Mouse (Mus musculus) frontal cortex, adult (tissue): ENCODE measurements around the gene Ifit1bl2.
"Not testable (repeated sequence)": the region's sequence is repeated elsewhere in the genome, so short reads cannot be mapped to it uniquely, and the experiment has no call there.

Experiments
- ATAC-seq: cut with Nextera tagmentation; 2 replicates; pipeline ENCODE4 v1.9.2; 2017; ENCODE audit warnings: mild to moderate bottlenecking, moderate library complexity, mixed read lengths; ENCODE audit not compliant: low TSS enrichment

The Ifit1bl2 gene

GRCm38 (mm10) chr19:34610118-34610517 is 30.4 kb downstream of the Ifit1bl2 start:
- ATAC-seq = not testable (repeated sequence)

- peak; percentile 93 for ATAC-seq
These were observed 33.1 kb downstream of the Ifit1bl2 start, which contains the start of gene Ifit3b for GRCm38 (mm10) chr19:34607237-34608051. TSS of gene Ifit3b (plus strand) at chr19:34607970.

GRCm38 (mm10) chr19:34605472-34605871 is 35.1 kb downstream of the Ifit1bl2 start:
- no peak for ATAC-seq

GRCm38 (mm10) chr19:34601888-34602287 is 38.7 kb downstream of the Ifit1bl2 start, which contains the start of gene Ifit1bl1:
TSS of gene Ifit1bl1 (minus strand) at chr19:34601956.
- ATAC-seq = peak; percentile 35; the same call in 1 of the 2 replicates

GRCm38 (mm10) chr19:34599250-34599649 is 41.3 kb downstream of the Ifit1bl2 start:
- peak; percentile 58 for ATAC-seq

GRCm38 (mm10) chr19:34598341-34598740 is 42.2 kb downstream of the Ifit1bl2 start:
- peak; percentile 36; the same call in 1 of the 2 replicates for ATAC-seq

- no peak for ATAC-seq
These were observed 43.7 kb downstream of the Ifit1bl2 start for GRCm38 (mm10) chr19:34596811-34597210.

- ATAC-seq = not testable (repeated sequence)
These were observed 46.0 kb downstream of the Ifit1bl2 start for GRCm38 (mm10) chr19:34594523-34594922.

GRCm38 (mm10) chr19:34593456-34593855 is 47.1 kb downstream of the Ifit1bl2 start:
- no peak for ATAC-seq

GRCm38 (mm10) chr19:34588959-34589358 is 51.6 kb downstream of the Ifit1bl2 start:
- ATAC-seq = no peak

GRCm38 (mm10) chr19:34587898-34588692 is 52.4 kb downstream of the Ifit1bl2 start:
- ATAC-seq = peak; percentile 52

- ATAC-seq = peak; percentile 64
These were observed 54.6 kb downstream of the Ifit1bl2 start for GRCm38 (mm10) chr19:34585740-34586458.

GRCm38 (mm10) chr19:34583126-34583766 is 57.3 kb downstream of the Ifit1bl2 start, which contains the start of gene Ifit3:
TSS of gene Ifit3 (plus strand) at chr19:34583531.
- ATAC-seq = peak; percentile 77

GRCm38 (mm10) chr19:34582696-34583095 is 57.8 kb downstream of the Ifit1bl2 start:
- ATAC-seq = peak; percentile 35; the same call in 1 of the 2 replicates

GRCm38 (mm10) chr19:34577121-34577520 is 63.4 kb downstream of the Ifit1bl2 start:
- ATAC-seq = no peak

GRCm38 (mm10) chr19:34573650-34574049 is 66.9 kb downstream of the Ifit1bl2 start:
- no peak for ATAC-seq

GRCm38 (mm10) chr19:34571080-34571479 is 69.5 kb downstream of the Ifit1bl2 start:
- ATAC-seq = no peak

GRCm38 (mm10) chr19:34569896-34570476 is 70.6 kb downstream of the Ifit1bl2 start:
- peak; percentile 50 for ATAC-seq

GRCm38 (mm10) chr19:34568988-34569895 is 71.3 kb downstream of the Ifit1bl2 start:
- ATAC-seq = no peak
